Mouse (Mus musculus): Measurements from ENCODE around the gene Ralgapa2.

Gene Ralgapa2

DNA sequence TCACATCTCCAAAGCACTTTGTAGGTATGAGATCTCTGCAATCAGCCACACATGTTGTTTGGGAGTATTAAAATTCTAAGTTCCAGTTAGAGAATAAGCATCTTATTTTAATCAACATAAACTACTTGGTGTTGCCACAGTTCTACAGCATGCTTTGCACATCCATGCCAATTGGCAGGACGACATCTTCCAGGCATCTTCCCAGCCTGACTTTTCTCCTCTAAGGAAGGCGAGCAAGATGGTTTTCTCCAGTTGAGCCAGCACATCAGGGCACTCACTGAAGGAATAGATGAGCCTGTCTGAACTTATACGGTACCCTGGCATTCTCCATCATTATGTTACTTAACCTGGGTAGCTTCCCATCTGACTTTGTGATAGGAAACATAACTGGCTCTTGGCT lies 83.4 kb downstream of the Ralgapa2 start:
- no peak for DNase-seq (ENCODE audit: low spot score in 2 of 2)

DNA sequence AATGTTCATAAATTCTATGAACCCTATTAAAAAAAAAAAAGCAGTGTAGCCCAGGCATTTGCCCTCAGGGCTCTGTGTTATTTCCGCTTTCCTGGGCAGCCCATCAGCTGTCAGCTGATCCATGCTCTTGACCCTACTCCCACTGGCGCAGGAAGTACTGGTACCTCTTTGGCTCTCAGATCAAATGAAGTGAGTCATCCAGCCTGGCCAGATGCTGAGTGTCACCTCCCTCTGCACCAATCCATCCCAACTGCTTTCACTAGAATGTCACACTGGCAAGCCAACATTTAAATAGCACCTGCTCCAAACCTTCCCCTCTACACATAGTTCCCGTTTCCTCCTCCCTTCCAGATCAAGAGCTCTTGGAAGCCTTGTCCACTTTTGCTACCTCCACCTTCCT lies 84.8 kb downstream of the Ralgapa2 start:
- no peak for DNase-seq (ENCODE audit: low spot score in 2 of 2)

DNA sequence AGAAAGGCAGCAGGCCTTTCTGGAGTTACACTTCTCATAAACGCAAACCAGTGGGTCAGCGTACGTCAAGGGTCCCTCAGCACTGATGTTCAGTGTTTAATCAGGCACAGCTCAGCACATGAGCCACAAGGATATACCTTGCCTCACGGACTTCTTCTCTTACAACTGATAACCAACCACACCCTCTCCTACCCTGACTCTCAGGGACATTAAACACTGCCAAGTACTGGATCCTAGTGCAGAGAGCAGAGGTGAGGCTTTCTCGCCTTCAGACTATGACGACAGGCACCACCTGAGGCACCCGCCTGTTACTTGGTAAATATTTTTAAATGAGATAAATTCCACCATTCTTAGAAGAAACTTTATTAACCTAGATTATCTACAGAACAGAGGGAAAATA lies 85.8 kb downstream of the Ralgapa2 start:
- no peak for DNase-seq (ENCODE audit: low spot score in 2 of 2)

DNA sequence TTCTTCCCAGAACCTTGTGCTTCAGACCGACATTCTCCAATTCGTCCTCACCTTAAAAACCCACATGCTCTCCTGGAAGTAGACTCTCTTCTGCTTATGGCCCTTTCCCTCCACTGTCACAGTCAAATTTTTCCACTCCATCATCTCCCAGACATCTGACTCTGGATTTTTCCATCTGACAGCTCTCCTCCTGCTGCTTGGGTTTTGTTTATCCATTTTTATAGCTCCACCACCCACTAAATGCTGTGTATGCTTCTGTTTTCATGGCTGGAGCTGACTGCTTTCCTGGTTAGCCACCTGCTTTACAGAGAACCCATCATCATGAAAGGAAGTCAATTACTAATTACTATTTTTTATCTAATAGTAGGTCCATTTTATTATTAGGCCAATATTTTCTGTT lies 86.9 kb downstream of the Ralgapa2 start:
- no peak for DNase-seq (ENCODE audit: low spot score in 2 of 2)

GRCm38 (mm10) chr2:146423710-146424301 lies 88.3 kb downstream of the Ralgapa2 start:
- no peak for DNase-seq (ENCODE audit: low spot score in 2 of 2)

DNA sequence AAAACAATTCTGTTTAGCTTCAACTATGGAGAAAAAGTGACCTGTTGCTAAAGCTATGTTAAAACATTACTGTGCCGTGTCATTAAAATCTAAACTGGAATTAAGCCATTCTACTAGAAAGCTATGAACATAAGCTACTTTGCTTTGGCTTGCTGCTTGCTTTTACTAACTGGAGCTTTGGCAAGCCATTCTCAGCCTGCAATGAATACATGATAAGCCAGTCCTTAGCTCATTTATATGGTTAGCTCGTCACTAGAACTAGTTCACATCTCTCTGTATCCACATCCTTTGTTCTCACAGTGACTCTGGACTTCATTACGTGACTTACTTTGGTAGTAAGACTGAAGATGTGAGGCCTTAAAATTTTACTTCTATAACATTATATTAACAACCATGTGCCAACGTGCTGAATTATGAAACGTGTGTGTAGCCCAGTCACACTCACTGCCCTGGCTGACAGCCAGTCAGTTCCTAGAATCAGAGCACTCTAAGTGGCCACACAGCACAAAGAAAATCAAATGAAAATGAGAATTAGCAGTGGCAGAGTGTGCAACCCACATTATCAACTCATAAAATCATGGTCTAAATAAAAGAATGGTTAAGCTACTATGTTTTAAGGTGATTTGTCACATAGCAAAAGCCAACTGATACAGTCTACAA lies 89.0 kb downstream of the Ralgapa2 start:
- no peak for DNase-seq (ENCODE audit: low spot score in 2 of 2)

GRCm38 (mm10) chr2:146416283-146416682 lies 95.9 kb downstream of the Ralgapa2 start:
- DNase-seq (ENCODE audit: low spot score in 2 of 2), result no peak

DNA sequence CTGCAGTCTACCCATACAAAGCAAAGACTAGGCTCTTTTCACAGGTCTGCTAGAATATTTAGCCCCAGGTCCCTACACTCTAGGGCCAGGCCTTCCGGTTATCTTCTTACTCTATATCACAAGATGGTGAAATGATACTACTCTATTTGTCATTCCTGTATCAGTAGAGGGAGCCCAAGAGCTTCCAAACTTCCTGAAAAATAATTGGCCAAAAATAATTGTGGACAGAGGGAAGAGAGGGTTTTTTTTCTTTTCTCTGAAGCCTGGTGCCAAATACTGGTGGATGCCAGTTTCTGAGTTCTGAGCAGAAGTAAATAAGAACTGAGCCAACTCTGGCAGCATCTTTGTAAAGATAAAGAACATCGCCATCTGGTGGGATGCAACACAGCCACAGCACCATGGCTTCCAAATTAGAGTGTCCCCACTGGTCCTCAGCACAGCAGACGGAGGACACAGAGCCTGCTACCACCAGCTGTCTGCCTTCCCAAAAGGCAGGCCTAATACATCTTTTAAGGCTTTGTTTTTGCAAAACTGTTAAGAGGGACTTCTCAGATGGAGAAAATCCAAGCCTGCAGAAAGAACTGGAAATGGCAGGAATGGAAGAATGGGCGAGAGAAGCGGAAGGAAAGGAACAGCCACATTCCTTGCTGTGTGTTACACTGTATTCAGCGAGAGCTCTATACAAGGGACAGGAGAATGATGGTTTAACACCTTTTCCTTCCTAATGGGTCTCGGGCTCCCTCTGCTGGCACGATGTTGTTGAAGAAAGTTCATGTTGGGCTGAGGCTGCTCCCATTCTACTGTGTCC lies 97.5 kb downstream of the Ralgapa2 start:
- DNase-seq (ENCODE audit: low spot score in 2 of 2), result peak; percentile 8 to 51

- no peak for DNase-seq (ENCODE audit: low spot score in 2 of 2)
Observed at GRCm38 (mm10) chr2:146412733-146413132, 99.4 kb downstream of the Ralgapa2 start.

DNA sequence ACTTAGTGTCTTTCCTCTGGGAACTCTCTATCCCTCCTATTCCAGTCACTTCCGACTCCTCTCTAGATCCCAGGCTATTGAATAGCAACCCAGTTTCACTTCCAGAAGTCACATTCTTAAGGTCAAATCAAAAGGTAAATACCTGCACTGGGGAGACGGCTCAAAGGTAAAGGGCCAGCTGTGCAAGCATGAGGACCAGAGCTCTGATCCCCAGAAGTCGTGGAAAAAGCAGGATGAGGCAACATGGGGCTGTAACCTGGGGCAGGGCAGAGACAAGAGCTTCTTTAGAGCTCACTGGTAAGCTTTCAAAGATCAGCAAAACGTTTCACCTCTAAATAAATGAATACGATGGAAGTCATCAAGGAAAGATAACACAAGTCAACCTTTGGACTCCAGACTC lies 100.2 kb downstream of the Ralgapa2 start:
- DNase-seq (ENCODE audit: low spot score in 2 of 2), result no peak

GRCm38 (mm10) chr2:146407078-146407477 lies 105.1 kb downstream of the Ralgapa2 start:
- no peak for DNase-seq (ENCODE audit: low spot score in 2 of 2)

GRCm38 (mm10) chr2:146401588-146401987 lies 110.6 kb downstream of the Ralgapa2 start:
- no peak for DNase-seq (ENCODE audit: low spot score in 2 of 2)

DNA sequence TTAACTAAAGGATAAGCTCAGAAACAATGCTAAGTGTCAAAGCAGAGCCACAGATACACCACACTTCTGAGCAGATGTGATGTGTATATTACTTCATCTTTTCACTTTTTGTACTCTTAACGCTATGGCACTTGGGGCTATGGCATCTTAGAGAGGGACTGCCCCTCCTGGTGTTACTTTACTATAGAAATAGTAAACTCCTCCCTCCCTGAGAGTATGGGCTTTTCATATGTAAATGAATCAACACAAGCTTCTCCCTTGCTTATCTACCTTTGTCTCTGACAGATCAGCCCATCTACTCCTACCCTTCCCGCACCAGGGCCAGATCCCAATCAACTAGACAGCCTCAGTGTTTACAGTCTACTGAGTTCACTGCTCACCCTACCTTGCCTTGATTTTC lies 111.4 kb downstream of the Ralgapa2 start:
- DNase-seq (ENCODE audit: low spot score in 2 of 2), result no peak

DNA sequence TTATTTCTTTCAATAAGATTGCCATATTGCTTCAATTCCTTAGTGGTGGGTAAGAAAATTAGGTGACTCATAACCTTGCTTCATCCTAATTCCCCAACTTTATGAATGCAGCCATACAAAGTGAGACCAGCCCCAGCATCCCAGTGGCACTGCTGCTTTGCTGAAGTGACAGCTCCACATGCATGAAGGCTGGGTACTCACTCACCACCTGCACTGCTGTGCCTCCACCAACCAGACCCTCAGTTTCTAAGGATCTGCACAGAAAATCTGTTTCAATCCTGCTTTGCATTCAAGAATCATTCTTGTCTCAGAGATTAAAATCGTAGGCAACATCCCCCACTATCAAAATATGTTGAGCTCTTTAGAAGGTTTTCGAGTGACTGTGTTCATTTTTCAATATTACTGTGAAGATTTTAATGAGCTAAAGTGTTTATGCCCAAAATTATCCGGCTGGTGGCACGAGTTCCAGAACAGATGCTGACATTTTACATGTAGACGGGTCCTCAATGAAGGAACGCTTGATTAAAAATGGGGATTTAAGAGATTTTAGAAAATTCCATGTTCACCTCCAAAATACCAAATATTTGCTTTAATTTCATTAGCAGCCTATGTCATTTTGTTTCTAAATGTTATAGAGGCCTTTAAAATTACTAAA lies 113.8 kb downstream of the Ralgapa2 start:
- no peak for DNase-seq (ENCODE audit: low spot score in 2 of 2)

DNA sequence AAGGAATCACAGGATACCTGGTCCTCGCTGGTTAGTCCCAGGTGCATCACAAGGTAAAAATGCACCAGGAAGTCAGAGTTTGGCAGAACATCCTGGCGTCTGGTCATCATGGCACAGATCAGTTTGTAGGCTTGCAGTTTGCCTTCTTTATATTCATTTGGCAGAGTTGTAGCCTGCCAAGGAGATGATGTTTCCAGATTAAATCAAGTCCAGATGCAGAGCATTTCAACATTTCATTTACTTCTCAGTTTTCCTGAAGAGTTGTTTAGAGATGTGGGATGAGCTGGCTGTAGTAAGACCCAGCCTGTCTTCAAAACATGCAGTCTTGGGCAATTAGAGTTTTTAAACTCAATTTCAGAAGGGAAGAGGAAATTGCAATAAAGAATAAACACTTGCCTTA lies 124.9 kb downstream of the Ralgapa2 start:
- DNase-seq (ENCODE audit: low spot score in 2 of 2), result no peak

DNA sequence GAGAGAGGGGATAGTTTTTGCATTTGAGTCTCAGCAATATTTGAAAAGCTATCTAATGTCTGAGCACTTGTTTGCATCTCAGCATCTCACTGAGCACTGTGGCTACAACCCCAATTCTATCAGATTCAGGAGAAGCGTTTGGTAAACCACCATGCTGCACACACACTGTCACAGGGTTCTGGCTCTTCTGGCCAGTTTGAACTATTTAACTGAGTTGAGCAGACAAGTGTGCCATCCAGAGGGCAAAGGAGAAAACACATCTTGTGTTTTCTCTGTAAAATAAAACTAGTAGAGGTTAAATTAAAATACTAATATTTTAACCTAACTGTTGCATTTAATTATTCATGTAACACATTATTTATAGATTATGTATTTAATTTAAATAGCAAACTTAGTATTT lies 127.6 kb downstream of the Ralgapa2 start:
- no peak for DNase-seq (ENCODE audit: low spot score in 2 of 2)

DNA sequence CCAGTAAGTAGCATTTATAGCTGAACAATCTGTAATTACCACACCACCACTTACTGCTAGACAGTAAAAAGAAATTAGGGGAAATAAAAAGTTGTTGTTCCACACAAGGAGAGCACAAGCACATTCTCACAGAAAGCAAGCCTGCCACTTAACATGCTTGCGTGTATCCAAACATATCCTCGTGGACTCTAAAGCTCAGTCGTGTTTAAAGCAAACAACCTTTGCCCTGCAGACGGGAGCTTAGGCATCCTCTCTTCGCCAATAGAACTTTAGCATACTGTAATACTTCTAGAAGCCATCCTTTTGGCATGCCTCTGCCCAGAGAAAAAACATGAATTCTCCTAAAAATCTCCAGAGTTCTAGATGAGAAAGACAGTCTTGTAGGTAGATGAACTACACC lies 135.9 kb downstream of the Ralgapa2 start:
- DNase-seq (ENCODE audit: low spot score in 2 of 2), result no peak

DNA sequence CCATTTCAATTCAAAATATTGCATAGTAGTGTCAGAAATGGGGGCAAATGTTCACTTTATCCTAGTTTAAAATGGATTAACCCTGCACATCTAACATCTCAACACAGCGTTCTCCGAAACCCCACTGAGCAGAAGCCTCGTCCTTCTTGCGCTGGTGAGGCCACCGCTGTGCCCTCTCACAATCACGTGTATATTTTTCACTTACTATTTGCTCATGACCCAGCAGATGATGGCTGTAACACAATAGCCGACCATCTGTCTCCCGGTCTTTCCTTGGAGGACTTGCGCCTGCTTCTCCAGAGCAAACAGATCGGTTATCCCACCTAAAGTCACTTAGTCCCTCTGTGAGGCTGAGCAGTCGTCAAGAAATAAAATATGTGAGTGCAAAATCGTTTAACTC lies 146.0 kb downstream of the Ralgapa2 start:
- DNase-seq (ENCODE audit: low spot score in 2 of 2), result no peak

- DNase-seq (ENCODE audit: low spot score in 2 of 2), result no peak
Observed at GRCm38 (mm10) chr2:146365368-146365983, 146.7 kb downstream of the Ralgapa2 start.

DNA sequence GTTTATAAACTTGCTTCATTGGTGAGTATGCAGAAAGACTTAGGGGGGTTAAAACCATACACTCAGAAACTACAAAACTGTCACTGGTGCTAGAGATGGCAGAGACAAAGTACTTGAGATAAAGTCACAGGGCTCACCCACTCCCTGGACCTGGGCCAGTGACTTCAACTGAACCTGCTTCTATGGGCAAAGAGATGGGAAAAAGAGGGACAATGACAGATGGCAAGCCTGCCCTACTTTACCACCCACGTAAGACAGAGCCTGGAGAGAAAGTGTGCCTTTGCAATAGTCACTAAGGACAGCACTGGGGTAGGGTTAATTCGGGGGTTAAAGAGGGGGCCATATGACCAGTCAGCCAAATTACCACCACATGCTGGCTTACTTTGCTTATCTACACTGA lies 148.7 kb downstream of the Ralgapa2 start:
- DNase-seq (ENCODE audit: low spot score in 2 of 2), result no peak

DNA sequence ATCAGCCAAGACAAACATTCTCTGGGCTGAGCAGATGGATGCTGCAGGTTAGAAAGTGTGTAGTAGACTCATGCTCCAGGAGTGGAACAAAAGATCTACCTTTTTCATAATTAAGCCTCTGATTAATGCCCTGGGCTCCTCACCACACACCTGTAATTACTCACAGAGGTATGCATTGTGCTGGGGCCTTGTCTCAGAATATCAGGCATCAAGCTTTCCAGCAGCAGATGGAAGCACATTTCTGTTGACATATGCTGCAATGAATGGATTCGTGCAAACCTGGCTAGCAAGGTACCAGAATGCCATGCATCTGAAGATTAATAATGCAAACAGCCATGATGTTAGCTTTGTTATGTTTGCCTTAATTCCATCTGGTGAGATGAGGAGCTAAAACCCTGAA lies 149.2 kb downstream of the Ralgapa2 start:
- no peak for DNase-seq (ENCODE audit: low spot score in 2 of 2)

DNA sequence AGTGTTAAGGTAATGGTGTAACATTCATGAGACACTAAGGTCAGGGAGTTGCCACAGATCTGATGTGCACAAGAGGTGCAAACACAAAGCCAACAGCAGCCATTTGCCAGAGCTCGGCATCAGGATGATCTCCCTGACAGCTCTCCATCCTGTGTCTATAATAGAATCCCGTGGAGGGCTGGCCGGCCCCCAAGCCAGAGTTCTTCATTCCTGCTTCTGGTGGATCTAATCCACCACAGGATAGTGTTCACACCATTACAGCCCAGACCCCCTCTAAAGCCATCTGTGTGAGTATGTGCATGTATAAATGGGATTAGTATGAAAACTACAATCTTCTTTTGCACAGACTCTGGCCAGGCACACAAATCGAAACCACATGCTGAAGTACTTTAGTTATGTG lies 150.2 kb downstream of the Ralgapa2 start:
- DNase-seq (ENCODE audit: low spot score in 2 of 2), result no peak
